Mouse (Mus musculus): ENCODE data around the gene Fam3a.

GRCm38 (mm10) chrX:74428826-74429276, 35.8 kb upstream of the Fam3a start, which contains the start of gene G6pdx:
- TF ChIP-seq CTCF (IDR thresholded peaks at IDR 0.05; ENCODE audit: low read depth, low read length) = no peak
- no peak for TF ChIP-seq GATA1 (IDR thresholded peaks at IDR 0.05; ENCODE audit: borderline replicate concordance, low read length)
- TF ChIP-seq POLR2AphosphoS5 (IDR thresholded peaks at IDR 0.05; ENCODE audit: insufficient replicate concordance, low read depth, low read length) = no peak
- no peak for TF ChIP-seq TAL1 (conservative IDR thresholded peaks at IDR 0.05; ENCODE audit: low read depth, low read length)

Measured in G1E (cell line).